1 mouse cellular context compared by ENCODE assay signal in the genomic region with DNA sequence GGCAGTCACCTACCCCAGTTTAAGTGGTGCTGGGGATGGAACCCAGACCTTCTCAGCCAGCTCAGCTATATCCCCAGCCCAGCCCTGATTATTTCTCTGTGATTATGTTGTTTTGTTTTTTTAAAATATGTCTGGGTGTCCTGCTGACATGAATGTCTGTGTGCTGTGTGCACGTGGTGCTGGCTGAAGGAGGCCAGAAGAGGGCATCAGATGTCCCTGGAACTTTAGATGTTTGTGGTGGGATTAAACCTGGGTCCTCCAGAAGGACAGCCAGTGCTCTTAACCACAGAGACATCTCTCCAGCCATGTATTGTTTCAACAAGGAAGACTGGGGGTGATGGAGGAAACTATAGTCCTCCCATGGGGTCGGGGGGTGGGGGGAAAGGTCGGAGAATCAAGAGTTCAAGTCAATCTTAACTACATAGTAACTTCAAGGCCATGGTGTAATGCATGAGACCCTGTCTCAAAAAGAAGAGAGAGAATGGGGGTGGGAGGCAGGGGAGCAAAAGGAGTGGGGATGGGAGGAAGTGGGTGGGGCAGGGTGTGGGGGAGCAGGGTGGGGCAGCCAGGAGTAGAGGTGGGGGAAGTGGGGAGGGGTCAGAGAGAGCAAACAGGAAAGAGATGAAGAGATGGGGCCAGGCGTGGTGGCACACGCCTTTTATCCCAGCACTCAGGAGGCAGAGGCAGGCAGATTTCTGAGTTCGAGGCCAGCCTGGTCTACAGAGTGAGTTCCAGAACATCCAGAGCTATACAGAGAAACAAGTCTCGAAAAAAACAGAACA.
TF ChIP-seq lines count a peak whose summit lies in the region.

No protein-coding gene starts in this region.

TF ChIP-seq in ES-E14, 5 proteins besides CTCF, POLR2A, EP300 and RAD21:
- TF ChIP-seq ZNF384 (IDR thresholded peaks at IDR 0.05; ENCODE audit: low read depth, low read length) (no peak), MAFK (IDR thresholded peaks at IDR 0.05; ENCODE audit: insufficient read depth, low read depth, low read length) (no peak), HCFC1 (IDR thresholded peaks at IDR 0.05; ENCODE audit: borderline replicate concordance, insufficient read depth, low read length) (no peak), ZC3H11A (IDR thresholded peaks at IDR 0.05; ENCODE audit: borderline replicate concordance, low read depth, low read length) (no peak), CHD2 (IDR thresholded peaks at IDR 0.05; ENCODE audit: low read depth, low read length) (no peak)
